Mouse (Mus musculus): ENCODE results near the gene Ncoa5.

DNA sequence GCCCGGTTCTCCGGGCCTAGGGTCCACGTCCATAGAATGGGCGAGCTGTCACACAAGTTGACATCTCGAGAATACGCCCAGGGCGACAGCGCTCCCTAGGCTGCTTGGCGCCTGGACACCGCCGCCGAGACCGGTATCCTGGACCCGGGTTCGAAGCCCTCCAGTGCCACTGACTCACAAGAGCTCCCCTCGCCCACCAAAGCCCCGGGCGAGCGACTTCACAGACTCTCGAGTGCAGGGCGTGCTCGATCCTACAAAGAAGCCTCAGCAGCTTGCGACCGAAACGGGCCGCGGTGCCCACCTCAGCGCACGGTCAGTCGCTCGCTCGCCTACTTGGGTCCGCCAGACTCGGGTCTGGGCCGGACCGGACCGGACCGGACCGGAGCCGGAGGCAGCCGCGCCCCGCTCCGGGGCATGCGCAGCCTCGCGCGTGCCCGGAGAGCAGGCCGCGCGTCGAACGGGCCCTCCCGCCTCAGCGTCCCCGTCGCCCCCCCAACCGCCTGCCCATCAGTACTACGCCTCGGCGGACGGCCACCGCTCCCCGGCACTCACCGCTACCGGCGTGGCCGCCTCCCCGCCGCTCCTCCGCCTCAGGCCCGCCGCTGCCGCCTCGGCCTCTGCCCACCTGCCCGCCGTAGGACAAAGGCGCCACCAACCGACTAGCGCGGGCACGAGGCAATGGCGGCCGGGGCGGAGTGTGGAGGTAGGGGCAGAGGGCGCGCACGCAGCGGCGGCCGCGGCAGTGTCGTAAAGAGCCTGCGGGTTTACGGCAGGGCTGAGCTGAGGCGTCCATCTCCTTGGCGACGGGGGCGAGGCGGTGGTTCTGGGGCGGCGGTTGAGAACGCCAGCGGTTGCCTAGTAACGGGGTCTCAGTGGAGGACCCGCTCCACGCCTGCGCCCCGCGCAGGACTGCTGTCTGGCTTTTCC is at the start of gene Ncoa5:
- TF ChIP-seq CTCF (IDR thresholded peaks at IDR 0.05; ENCODE audit: extremely low read depth, insufficient read depth, low read length), result no peak
- TF ChIP-seq POLR2A (IDR thresholded peaks at IDR 0.05; ENCODE audit: extremely low read depth, insufficient read depth, low read length), result peak; percentile 43; the same call in 1 of the 2 replicates

All from cortical plate, adult 2 months (tissue).